Mouse (Mus musculus) heart, embryonic 14.5 days (tissue): ENCODE measurements at regions not wholly inside any gene's neighbourhood (a gene's known extent, or its start where the extent isn't known, plus 50 kb on each side); places are given as distances from the start of the nearest gene placed in this dataset.
"Not testable (repeated sequence)": the region's sequence is repeated elsewhere in the genome, so short reads cannot be mapped to it uniquely, and the experiment has no call there.

Source experiments
- ATAC-seq: fragments of 200-750 bp; cut with Nextera tagmentation; 2 replicates; pipeline ENCODE4 v1.8.0; 2017; ENCODE audit warnings: low read depth, moderate TSS enrichment; ENCODE audit not compliant: insufficient number of reproducible peaks, insufficient read depth, low FRiP score
- H3K27ac ChIP-seq, 2 experiments: fragments of 200-500 bp in 1 of 2; fragments of 300-500 bp in 1 of 2; sonication (generic) in 1 of 2; replicated peaks in 1 of 2; 2 replicates each; pipeline ENCODE4 v1.5.1; 2012 to 2014; ENCODE audit warnings: low read depth in 2 of 2, low read length in 2 of 2, control low read depth in 1 of 2, mild to moderate bottlenecking in 1 of 2, mixed read lengths in 1 of 2; ENCODE audit not compliant: control insufficient read depth in 1 of 2, insufficient read depth in 1 of 2
- H3K27me3 ChIP-seq: fragments of 300-500 bp; sonication (generic); 2 replicates; pipeline ENCODE4 v1.6.1; 2014; ENCODE audit warnings: mild to moderate bottlenecking, low read length, control low read depth; ENCODE audit not compliant: control insufficient read depth, insufficient read depth
- H3K36me3 ChIP-seq: fragments of 300-500 bp; sonication (generic); 2 replicates; pipeline ENCODE4 v1.6.1; 2014; ENCODE audit warnings: mild to moderate bottlenecking, control low read depth, low read length, mixed read lengths; ENCODE audit not compliant: control insufficient read depth, insufficient read depth
- H3K4me1 ChIP-seq, 2 experiments: fragments of 200-500 bp in 1 of 2; fragments of 300-500 bp in 1 of 2; sonication (generic) in 1 of 2; 2 replicates each; pipeline ENCODE4 v1.6.1; 2012 to 2014; ENCODE audit warnings: low read length in 2 of 2, control low read depth in 1 of 2, mixed read lengths in 1 of 2; ENCODE audit not compliant: control insufficient read depth in 2 of 2, insufficient read depth in 2 of 2
- H3K4me2 ChIP-seq: fragments of 300-500 bp; sonication (generic); 2 replicates; pipeline ENCODE4 v1.6.1; 2014; ENCODE audit warnings: mild to moderate bottlenecking, low read length
- H3K4me3 ChIP-seq, 2 experiments: fragments of 200-500 bp in 1 of 2; fragments of 300-500 bp in 1 of 2; sonication (generic) in 1 of 2; 2 replicates each; pipeline ENCODE4 v1.5.1; 2012 to 2014; ENCODE audit warnings: low read length in 2 of 2, mild to moderate bottlenecking in 2 of 2, control low read depth in 1 of 2, low read depth in 1 of 2, moderate library complexity in 1 of 2; ENCODE audit not compliant: control insufficient read depth in 1 of 2, insufficient read depth in 1 of 2
- H3K9ac ChIP-seq: fragments of 300-500 bp; sonication (generic); 2 replicates; pipeline ENCODE4 v1.6.1; 2014; ENCODE audit warnings: mild to moderate bottlenecking, low read length
- H3K9me3 ChIP-seq: fragments of 300-500 bp; sonication (generic); 2 replicates; pipeline ENCODE4 v1.6.1; 2016; ENCODE audit warnings: low read length, control low read depth; ENCODE audit not compliant: control insufficient read depth
- WGBS: fragments of 180-500 bp; shearing (Covaris S2); extraction: QIAGEN DNeasy Blood & Tissue Kit; methylation state at CpG from one replicate; pipeline ENCODE4 v1.1.7; 2014; 5-methylcytosine and 5-hydroxymethylcytosine counted together

DNA sequence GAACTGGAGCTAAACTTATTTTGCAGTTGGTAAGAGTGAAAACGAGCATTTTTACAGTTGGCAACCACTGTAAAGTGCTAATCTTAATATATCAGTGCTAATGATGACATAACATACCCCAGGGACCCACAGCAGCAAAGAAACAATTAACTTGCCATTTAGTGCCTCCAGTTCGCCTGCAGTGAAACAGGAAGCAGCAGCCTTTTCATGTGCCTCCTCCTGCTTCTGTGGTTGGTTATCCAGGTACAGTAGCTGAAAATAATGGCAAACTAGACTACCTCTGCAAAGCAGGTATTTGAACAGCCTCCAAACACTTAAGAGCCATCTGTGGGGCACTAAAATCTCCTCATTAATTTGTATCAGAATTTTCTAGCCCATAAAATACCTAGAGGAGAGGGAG lies 584.8 kb upstream of the Pfkp start:
- no peak overlapping the region for H3K4me3 ChIP-seq
- no peaks in the 10 kb centered on the region for H3K4me1 ChIP-seq
- 20% methylated on average over 2 of the region's 2 CpGs for WGBS

GRCm38 (mm10) chr13:7206626-7207211 lies 558.1 kb upstream of the Pfkp start:
- Histone ChIP-seq H3K9me3 (no peaks in the 10 kb centered on the region), H3K27ac (no peak overlapping the region)
- 80% methylated on average over 5 of the region's 5 CpGs for WGBS

More for the DNA sequence above, 584.8 kb upstream of the Pfkp start:
- Histone ChIP-seq H3K9ac (no peak overlapping the region), H3K9me3 (no peaks in the 10 kb centered on the region), H3K36me3 (no peaks in the 10 kb centered on the region), H3K27me3 (no peaks in the 10 kb centered on the region), H3K27ac (no peak overlapping the region), H3K4me2 (no peak overlapping the region)
- no peak for ATAC-seq

DNA sequence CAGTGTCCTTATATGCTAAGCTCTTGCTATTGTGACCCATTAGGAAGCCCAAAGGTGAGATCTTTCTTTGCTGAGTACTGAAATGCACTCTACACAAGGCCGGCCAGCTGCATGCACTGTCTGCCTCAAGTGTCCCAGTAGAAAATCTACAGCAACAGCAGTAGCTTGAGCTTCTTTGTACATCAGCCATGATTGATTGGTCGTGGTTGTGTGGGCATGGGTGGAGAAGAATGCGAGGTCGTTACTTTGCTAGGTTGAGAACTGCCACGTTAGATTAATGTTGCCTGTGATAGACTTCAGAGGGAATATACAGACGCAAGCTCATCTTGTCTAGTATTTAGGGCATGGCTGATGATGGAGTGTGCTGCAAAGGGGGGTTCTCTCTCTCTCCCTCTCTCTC lies 547.4 kb upstream of the Pfkp start:
- no peak overlapping the region for H3K4me2 ChIP-seq
- 80% methylated on average over 6 of the region's 6 CpGs for WGBS

More at GRCm38 (mm10) chr13:7206626-7207211, 558.1 kb upstream of the Pfkp start:
- Histone ChIP-seq H3K9ac (no peak overlapping the region), H3K36me3 (no peaks in the 10 kb centered on the region), H3K4me3 (no peak overlapping the region), H3K27me3 (no peaks in the 10 kb centered on the region), H3K4me2 (no peak overlapping the region), H3K4me1 (no peaks in the 10 kb centered on the region)
- ATAC-seq = no peak

DNA sequence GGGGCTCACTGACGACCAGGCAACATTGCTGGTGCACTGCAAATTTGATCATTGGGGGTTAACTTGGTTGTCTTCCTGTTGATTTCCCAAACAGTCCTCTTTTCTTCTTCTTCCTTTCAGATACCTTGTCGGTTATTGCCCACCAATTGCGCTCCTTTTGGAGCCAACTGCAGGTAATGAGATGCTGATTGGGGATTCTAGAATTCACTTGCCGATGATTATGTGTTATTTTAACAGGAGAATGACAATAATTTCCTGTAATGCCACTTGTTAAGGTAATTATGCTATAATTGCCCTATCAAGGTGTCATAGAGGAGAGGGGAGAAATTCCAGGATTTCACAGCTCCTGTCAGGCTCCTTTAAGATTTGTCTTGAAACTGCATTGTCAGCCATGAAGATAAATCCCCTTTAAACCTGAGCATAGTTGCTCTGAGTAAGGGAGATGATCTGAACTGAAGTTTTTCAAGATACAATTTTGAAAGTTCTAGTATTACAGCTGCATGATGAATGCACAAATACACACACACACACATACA lies 533.7 kb upstream of the Pfkp start:
- Histone ChIP-seq H3K9me3 (no peaks in the 10 kb centered on the region), H3K4me1 (no peaks in the 10 kb centered on the region), H3K4me2 (no peak overlapping the region), H3K27me3 (no peaks in the 10 kb centered on the region), H3K9ac (no peak overlapping the region), H3K4me3 (no peak overlapping the region), H3K36me3 (no peaks in the 10 kb centered on the region), H3K27ac (no peak overlapping the region)
- ATAC-seq = no peak
- 67% methylated on average over 4 of the region's 4 CpGs for WGBS

More for the DNA sequence above, 547.4 kb upstream of the Pfkp start:
- H3K9ac ChIP-seq = no peak overlapping the region
- ATAC-seq = no peak
- no peaks in the 10 kb centered on the region for H3K27me3 ChIP-seq
- H3K4me3 ChIP-seq = no peak overlapping the region
- H3K4me1 ChIP-seq = no peaks in the 10 kb centered on the region
- H3K27ac ChIP-seq = no peak overlapping the region
- no peaks in the 10 kb centered on the region for H3K36me3 ChIP-seq
- no peaks in the 10 kb centered on the region for H3K9me3 ChIP-seq

DNA sequence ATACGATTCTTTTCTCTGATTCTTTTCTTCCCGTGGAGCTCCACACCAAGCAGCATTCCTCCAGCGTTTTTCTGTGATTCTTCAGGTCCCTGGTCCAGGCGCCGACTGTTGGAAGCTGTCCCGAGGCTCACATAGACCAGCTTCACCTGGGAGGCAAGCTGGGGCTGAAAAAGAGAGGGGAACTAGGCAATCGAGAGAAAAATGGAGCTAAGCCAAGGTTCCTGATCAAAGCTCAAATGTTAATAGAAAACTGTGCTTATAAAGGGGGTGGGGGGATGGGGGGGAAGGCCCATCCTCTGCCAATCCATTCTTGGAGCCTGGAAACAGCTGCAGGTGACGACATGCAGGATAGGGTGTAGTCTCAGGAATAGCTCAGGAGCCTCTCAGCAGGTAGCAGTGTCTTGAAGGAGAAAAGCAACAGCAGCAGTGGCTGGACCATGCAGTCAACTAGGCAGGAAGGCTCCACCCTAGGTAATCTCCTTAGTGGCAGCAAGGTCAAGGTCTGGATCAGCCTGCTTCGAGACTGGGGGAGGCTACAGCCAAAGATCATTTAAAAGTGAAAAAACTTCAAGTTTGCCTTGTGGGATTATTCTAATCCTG lies 527.1 kb upstream of the Pfkp start:
- no peak for ATAC-seq
- no peak overlapping the region for H3K4me3 ChIP-seq
- no peak overlapping the region for H3K27ac ChIP-seq
- peaks cover 4% of the 10 kb centered on the region; the same call in 1 of the 2 replicates for H3K9me3 ChIP-seq
- H3K36me3 ChIP-seq = no peaks in the 10 kb centered on the region
- no peaks in the 10 kb centered on the region for H3K4me1 ChIP-seq
- WGBS = 58% methylated on average over 9 of the region's 9 CpGs
- no peak overlapping the region for H3K9ac ChIP-seq
- H3K4me2 ChIP-seq = no peak overlapping the region
- H3K27me3 ChIP-seq = no peaks in the 10 kb centered on the region

DNA sequence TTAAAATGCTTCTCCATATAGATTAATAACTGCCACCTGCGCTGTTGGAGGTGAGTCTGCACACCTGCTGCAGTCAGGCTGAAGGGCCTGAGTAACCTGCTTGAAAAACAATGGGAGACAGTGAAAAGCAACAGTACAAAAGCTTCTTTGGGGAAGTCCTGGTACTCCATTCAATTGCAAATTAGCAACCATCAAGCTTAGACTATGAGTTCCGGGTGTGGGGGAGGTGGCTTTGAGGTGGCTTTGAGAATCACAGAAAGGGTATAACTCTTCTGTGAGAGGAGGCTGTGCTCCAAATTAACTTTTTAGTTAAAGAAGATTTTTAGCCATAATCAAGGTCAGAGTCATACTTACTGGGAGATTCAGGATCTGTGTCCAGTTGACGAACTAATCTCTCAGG lies 521.5 kb upstream of the Pfkp start:
- H3K27me3 ChIP-seq, H3K9me3 ChIP-seq, H3K9ac ChIP-seq, ATAC-seq, H3K4me2 ChIP-seq, H3K4me3 ChIP-seq, H3K36me3 ChIP-seq, H3K27ac ChIP-seq, H3K4me1 ChIP-seq: not testable (repeated sequence)
- 84% methylated on average over 3 of the region's 3 CpGs for WGBS

- ATAC-seq = no peak
- H3K9ac ChIP-seq = no peak overlapping the region
- 72% methylated on average over 4 of the region's 4 CpGs for WGBS
These were observed 497.8 kb upstream of the Pfkp start for GRCm38 (mm10) chr13:7146337-7146736.

GRCm38 (mm10) chr13:7110572-7110971 lies 462.0 kb upstream of the Pfkp start:
- Histone ChIP-seq H3K9me3 (no peaks in the 10 kb centered on the region), H3K4me1 (no peaks in the 10 kb centered on the region), H3K9ac (no peak overlapping the region), H3K27me3 (no peaks in the 10 kb centered on the region), H3K36me3 (no peaks in the 10 kb centered on the region), H3K27ac (no peak overlapping the region), H3K4me2 (no peak overlapping the region), H3K4me3 (no peak overlapping the region)
- ATAC-seq = no peak
- WGBS = 80% methylated on average over 4 of the region's 4 CpGs

More at GRCm38 (mm10) chr13:7146337-7146736, 497.8 kb upstream of the Pfkp start:
- Histone ChIP-seq H3K4me1 (peaks cover 0 to 2% of the 10 kb centered on the region in 2 experiments; a peak in 1 of 4 replicates), H3K36me3 (no peaks in the 10 kb centered on the region), H3K9me3 (no peaks in the 10 kb centered on the region), H3K4me3 (no peak overlapping the region), H3K27ac (no peak overlapping the region), H3K27me3 (no peaks in the 10 kb centered on the region), H3K4me2 (no peak overlapping the region)
